In genomic region chr13:34800906-34801305, GRCm38 (mm10) we compare ENCODE assay signal across 28 mouse cellular contexts.
DNase-seq lines count a peak whose midpoint lies in the region; ATAC-seq and TF ChIP-seq lines count a peak whose summit lies in the region.
"Had no signal": no experiment of that assay in that cellular context is flagged by ENCODE, and none has a peak within 500 bp of the region (broad histone marks: within the 10 kb centered on the region; RNA-seq: fewer than 3 reads in every experiment).

No protein-coding gene starts in this region.

- no peaks in the 10 kb centered on the region for H3K36me3 ChIP-seq in forebrain, embryonic 16.5 days (ENCODE audit: control insufficient read depth, insufficient read depth)
- H3K36me3 ChIP-seq in forebrain, embryonic 12.5 days (replicated peaks): no peaks in the 10 kb centered on the region
- no peaks in the 10 kb centered on the region for H3K36me3 ChIP-seq in lung, embryonic 14.5 days (ENCODE audit: insufficient read depth)
- H3K36me3 ChIP-seq: heart, embryonic 15.5 days; kidney, embryonic 15.5 days; liver, embryonic 12.5 days; midbrain, embryonic 15.5 days; neural tube, embryonic 15.5 days had no signal

- no peak for TF ChIP-seq POLR2A in brain, embryonic 14.5 days (IDR thresholded peaks at IDR 0.05; ENCODE audit: borderline replicate concordance, extremely low read depth, insufficient read depth, insufficient read length, poor library complexity, severe bottlenecking)

- no peak for TF ChIP-seq CTCF in lung, embryonic 14.5 days (IDR thresholded peaks at IDR 0.05; ENCODE audit: low read depth)
- TF ChIP-seq CTCF in brain, embryonic 14.5 days (IDR thresholded peaks at IDR 0.05; ENCODE audit: borderline replicate concordance, extremely low read depth, insufficient read depth, insufficient read length): no peak

- H3K9me3 ChIP-seq in forebrain, embryonic 16.5 days (ENCODE audit: control insufficient read depth, low read length): no peaks in the 10 kb centered on the region
- no peaks in the 10 kb centered on the region for H3K9me3 ChIP-seq in forebrain, embryonic 12.5 days
- H3K9me3 ChIP-seq in lung, embryonic 14.5 days (ENCODE audit: low read depth, low read length): no peaks in the 10 kb centered on the region
- H3K9me3 ChIP-seq: heart, embryonic 15.5 days; kidney, embryonic 15.5 days; liver, embryonic 12.5 days; midbrain, embryonic 15.5 days; neural tube, embryonic 15.5 days had no signal

- WGBS in forebrain, embryonic 16.5 days: 64% methylated on average over 5 of the region's 5 CpGs
- 62% methylated on average over 5 of the region's 5 CpGs for WGBS in forebrain, embryonic 12.5 days
- 58% methylated on average over 5 of the region's 5 CpGs for WGBS in lung, embryonic 14.5 days

- no peaks in the 10 kb centered on the region for H3K27me3 ChIP-seq in forebrain, embryonic 16.5 days (replicated peaks; ENCODE audit: control insufficient read depth, insufficient read depth, low read length)
- H3K27me3 ChIP-seq in forebrain, embryonic 12.5 days: no peaks in the 10 kb centered on the region
- H3K27me3 ChIP-seq in lung, embryonic 14.5 days (ENCODE audit: insufficient read depth, low read length): no peaks in the 10 kb centered on the region
- H3K27me3 ChIP-seq: heart, embryonic 15.5 days; kidney, embryonic 15.5 days; liver, embryonic 12.5 days; midbrain, embryonic 15.5 days; neural tube, embryonic 15.5 days; Patski had no signal

- ATAC-seq in forebrain, embryonic 16.5 days: peak; percentile 67
- ATAC-seq in forebrain, embryonic 12.5 days (ENCODE audit: low FRiP score): no peak
- no peak for ATAC-seq in lung, embryonic 14.5 days (ENCODE audit: insufficient read depth)
- ATAC-seq: hindbrain, embryonic 16.5 days; liver, embryonic 12.5 days; liver, postnatal 0 days; midbrain, embryonic 15.5 days; Patski had no signal

- H3K4me2 ChIP-seq in forebrain, embryonic 16.5 days (ENCODE audit: low read length): no peak overlapping the region
- no peak overlapping the region for H3K4me2 ChIP-seq in forebrain, embryonic 12.5 days
- no peak overlapping the region for H3K4me2 ChIP-seq in lung, embryonic 14.5 days
- H3K4me2 ChIP-seq: heart, embryonic 15.5 days; kidney, embryonic 15.5 days; liver, embryonic 12.5 days; midbrain, embryonic 15.5 days; neural tube, embryonic 15.5 days had no signal

- no peaks in the 10 kb centered on the region for H3K4me1 ChIP-seq in forebrain, embryonic 16.5 days (replicated peaks; ENCODE audit: control insufficient read depth, insufficient read depth, low read length)
- no peaks in the 10 kb centered on the region for H3K4me1 ChIP-seq in forebrain, embryonic 12.5 days
- no peaks in the 10 kb centered on the region for H3K4me1 ChIP-seq in lung, embryonic 14.5 days (ENCODE audit: insufficient read depth)
- H3K4me1 ChIP-seq: heart, embryonic 15.5 days; kidney, embryonic 15.5 days; midbrain, embryonic 15.5 days; neural tube, embryonic 15.5 days had no signal

- no peak overlapping the region; the same call in 1 of the 2 replicates for H3K27ac ChIP-seq in forebrain, embryonic 16.5 days (ENCODE audit: low read length)
- H3K27ac ChIP-seq in forebrain, embryonic 12.5 days: no peak overlapping the region
- H3K27ac ChIP-seq in lung, embryonic 14.5 days (ENCODE audit: low read depth): no peak overlapping the region
- H3K27ac ChIP-seq: heart, embryonic 15.5 days; kidney, embryonic 15.5 days; liver, embryonic 12.5 days; macrophage; midbrain, embryonic 15.5 days; neural tube, embryonic 15.5 days had no signal

- H3K4me3 ChIP-seq in forebrain, embryonic 16.5 days (replicated peaks; ENCODE audit: low read length): no peak overlapping the region
- no peak overlapping the region for H3K4me3 ChIP-seq in forebrain, embryonic 12.5 days (replicated peaks)
- H3K4me3 ChIP-seq in lung, embryonic 14.5 days (ENCODE audit: low read depth, low read length): no peak overlapping the region
- H3K4me3 ChIP-seq: heart, embryonic 15.5 days; kidney, embryonic 15.5 days; liver, embryonic 12.5 days; midbrain, embryonic 15.5 days; neural tube, embryonic 15.5 days had no signal

- no peak overlapping the region for H3K9ac ChIP-seq in forebrain, embryonic 16.5 days (replicated peaks; ENCODE audit: low read depth, low read length)
- no peak overlapping the region for H3K9ac ChIP-seq in forebrain, embryonic 12.5 days
- no peak overlapping the region for H3K9ac ChIP-seq in lung, embryonic 14.5 days
- H3K9ac ChIP-seq: heart, embryonic 15.5 days; kidney, embryonic 15.5 days; liver, embryonic 12.5 days; liver, postnatal 0 days; midbrain, embryonic 15.5 days; neural tube, embryonic 15.5 days had no signal

- peak; percentile 24 for DNase-seq in lung, embryonic 14.5 days
- no peak for DNase-seq in lung, adult 18-20 months
- DNase-seq in R1 (ENCODE audit: low read depth, low spot score): peak; percentile 30
- peak; percentile 35 for DNase-seq in brain, embryonic 14.5 days (ENCODE audit: low read depth)
- DNase-seq in thymus, postnatal 14 days: no peak
- DNase-seq: adrenal gland, postnatal 25 days; cerebellum, adult 2 months; cerebellum, postnatal 25 days; gastrocnemius, postnatal 10 days; kidney, adult 18-20 months; kidney, postnatal 36 days; layer of hippocampus, postnatal 36 days; left cerebral cortex, postnatal 4 days; liver, postnatal 0 days; lung, postnatal 10 days; spleen, adult 18-20 months; thymus, adult 18-20 months; thymus, postnatal 36 days had no signal

Comparison
In these comparisons a context has a peak if more than half of its experiments do, and no peak if none do; other contexts are left out.
1. DNase-seq: peak in lung, embryonic 14.5 days (single experiment), R1 (single experiment) and brain, embryonic 14.5 days (single experiment); none in lung, adult 18-20 months (0 of 2) and thymus, postnatal 14 days (single experiment).